In genomic region chr3:27475899-27476298, GRCm38 (mm10) we compare ENCODE assay signal across 28 mouse cellular contexts.
DNase-seq lines count a peak whose midpoint lies in the region; ATAC-seq and TF ChIP-seq lines count a peak whose summit lies in the region.
"Had no signal": no experiment of that assay in that cellular context is flagged by ENCODE, and none has a peak within 500 bp of the region (broad histone marks: within the 10 kb centered on the region; RNA-seq: fewer than 3 reads in every experiment).

No protein-coding gene starts in this region.

- H3K36me3 ChIP-seq in heart, adult 2 months (ENCODE audit: control insufficient read depth, insufficient read depth, low read length): no peaks in the 10 kb centered on the region
- H3K36me3 ChIP-seq in heart, embryonic 10.5 days: peaks cover 43% of the 10 kb centered on the region
- peaks cover 2% of the 10 kb centered on the region; the same call in 1 of the 2 replicates for H3K36me3 ChIP-seq in midbrain, postnatal 0 days (ENCODE audit: insufficient read depth, low read length)
- H3K36me3 ChIP-seq in midbrain, embryonic 15.5 days (replicated peaks): no peaks in the 10 kb centered on the region
- H3K36me3 ChIP-seq: G1E had no signal

- intact Hi-C loops in heart, adult 2 months (cut with DNase I): no loop called here
- intact Hi-C loops in left cerebral cortex, adult 2 months (cut with DNase I): loop anchor here (5.0 kb wide), 1 partner anchor 231 kb away; no protein-coding TSS in a partner anchor

- no peak overlapping the region for H3K27ac ChIP-seq in heart, adult 2 months
- no peak overlapping the region for H3K27ac ChIP-seq in heart, embryonic 10.5 days
- H3K27ac ChIP-seq in left cerebral cortex, adult 2 months: no peak overlapping the region
- no peak overlapping the region for H3K27ac ChIP-seq in midbrain, postnatal 0 days (ENCODE audit: low read depth, low read length)
- H3K27ac ChIP-seq in midbrain, embryonic 15.5 days: no peak overlapping the region
- H3K27ac ChIP-seq: embryonic facial prominence, embryonic 12.5 days; embryonic facial prominence, embryonic 15.5 days; heart, embryonic 15.5 days; hindbrain, embryonic 10.5 days; hindbrain, embryonic 13.5 days had no signal

- WGBS in heart, adult 2 months: 84% methylated on average over 7 of the region's 7 CpGs
- WGBS in heart, embryonic 10.5 days: 88% methylated on average over 7 of the region's 7 CpGs
- whole genome bisulfite sequencing in midbrain, postnatal 0 days: 61% methylated on average over 7 of the region's 7 CpGs
- WGBS in midbrain, embryonic 15.5 days: 63% methylated on average over 7 of the region's 7 CpGs

- no peak for TF ChIP-seq EP300 in heart, adult 2 months (IDR thresholded peaks at IDR 0.05; ENCODE audit: insufficient read depth, low read depth, low read length)

- H3K4me3 ChIP-seq in heart, adult 2 months: no peak overlapping the region
- H3K4me3 ChIP-seq in heart, embryonic 10.5 days: no peak overlapping the region
- H3K4me3 ChIP-seq in left cerebral cortex, adult 2 months: no peak overlapping the region
- no peak overlapping the region for H3K4me3 ChIP-seq in midbrain, postnatal 0 days (ENCODE audit: low read depth, low read length)
- no peak overlapping the region for H3K4me3 ChIP-seq in midbrain, embryonic 15.5 days
- H3K4me3 ChIP-seq: embryonic facial prominence, embryonic 12.5 days; embryonic facial prominence, embryonic 15.5 days; heart, embryonic 12.5 days; heart, embryonic 15.5 days; hindbrain, embryonic 10.5 days; hindbrain, embryonic 13.5 days had no signal

- no peak for DNase-seq in heart, adult 2 months
- DNase-seq in heart, embryonic 10.5 days (ENCODE audit: low spot score): no peak
- DNase-seq in left cerebral cortex, adult 2 months (ENCODE audit: extremely low spot score in 1 of 2, low spot score in 2 of 2): no peak
- DNase-seq in left cerebral cortex, adult 8-10 months (ENCODE audit: low spot score in 2 of 2): no peak
- DNase-seq in midbrain, postnatal 0 days (ENCODE audit: low spot score): no peak
- DNase-seq: adrenal gland, adult 2 months; adrenal gland, postnatal 14 days; B cell, adult 2 months; cerebellum, adult 11 months; cerebellum, adult 2 months; cerebellum, adult 9-11 months; cerebellum, postnatal 25 days; forebrain, postnatal 0 days; gastrocnemius, postnatal 10 days; gastrocnemius, postnatal 36 days; heart, postnatal 10 days; heart, postnatal 36 days had no signal

- TF ChIP-seq POLR2A in heart, adult 2 months (IDR thresholded peaks at IDR 0.05; ENCODE audit: insufficient read depth, low read depth, low read length): no peak

- peak; percentile 26 for TF ChIP-seq CTCF in heart, adult 2 months (IDR thresholded peaks at IDR 0.05)
- peak; percentile 16 for TF ChIP-seq CTCF in left cerebral cortex, adult 2 months (IDR thresholded peaks at IDR 0.05)
- TF ChIP-seq CTCF in midbrain, postnatal 0 days (IDR thresholded peaks at IDR 0.05): peak; percentile 32; the same call in 1 of the 2 replicates

- H3K9me3 ChIP-seq in heart, embryonic 10.5 days: 0 out of 2 replicates have a peak, but pooled peaks cover 3% of the 10 kb centered on the region
- no peaks in the 10 kb centered on the region for H3K9me3 ChIP-seq in midbrain, postnatal 0 days (ENCODE audit: low read length)
- no peaks in the 10 kb centered on the region for H3K9me3 ChIP-seq in midbrain, embryonic 15.5 days
- H3K9me3 ChIP-seq: embryonic facial prominence, embryonic 15.5 days; G1E; hindbrain, embryonic 13.5 days had no signal

- H3K9ac ChIP-seq in heart, adult 2 months (ENCODE audit: low read depth, low read length): no peak overlapping the region
- no peak overlapping the region for H3K9ac ChIP-seq in midbrain, postnatal 0 days (replicated peaks; ENCODE audit: low read length, poor library complexity, severe bottlenecking)
- no peak overlapping the region for H3K9ac ChIP-seq in midbrain, embryonic 15.5 days
- H3K9ac ChIP-seq: embryonic facial prominence, embryonic 12.5 days; embryonic facial prominence, embryonic 15.5 days; forebrain, postnatal 0 days; heart, embryonic 12.5 days; heart, embryonic 15.5 days; hindbrain, embryonic 13.5 days had no signal

- ATAC-seq in midbrain, postnatal 0 days (ENCODE audit: low FRiP score): no peak
- no peak for ATAC-seq in midbrain, embryonic 15.5 days (replicated peaks)
- ATAC-seq: forebrain, embryonic 14.5 days; forebrain, postnatal 0 days; Patski had no signal

- no peaks in the 10 kb centered on the region for H3K79me2 ChIP-seq in heart, adult 2 months (replicated peaks; ENCODE audit: control insufficient read depth, insufficient read depth, low read length)

- no peaks in the 10 kb centered on the region for H3K27me3 ChIP-seq in heart, adult 2 months (ENCODE audit: control insufficient read depth, insufficient read depth, low read length)
- no peaks in the 10 kb centered on the region for H3K27me3 ChIP-seq in heart, embryonic 10.5 days (ENCODE audit: insufficient read depth, poor library complexity, severe bottlenecking)
- no peaks in the 10 kb centered on the region for H3K27me3 ChIP-seq in midbrain, postnatal 0 days (ENCODE audit: insufficient read depth, low read length)
- H3K27me3 ChIP-seq in midbrain, embryonic 15.5 days (replicated peaks): no peaks in the 10 kb centered on the region
- H3K27me3 ChIP-seq: CH12.LX; embryonic facial prominence, embryonic 12.5 days; embryonic facial prominence, embryonic 15.5 days; heart, embryonic 12.5 days; heart, embryonic 15.5 days; hindbrain, embryonic 13.5 days; Patski had no signal

- peaks cover 4% of the 10 kb centered on the region for H3K4me1 ChIP-seq in heart, adult 2 months (ENCODE audit: control insufficient read depth, insufficient read depth, low read length)
- H3K4me1 ChIP-seq in heart, embryonic 10.5 days: peaks cover 32% of the 10 kb centered on the region
- no peaks in the 10 kb centered on the region for H3K4me1 ChIP-seq in midbrain, postnatal 0 days (ENCODE audit: insufficient read depth, low read length)
- H3K4me1 ChIP-seq in midbrain, embryonic 15.5 days: no peaks in the 10 kb centered on the region
- H3K4me1 ChIP-seq: embryonic facial prominence, embryonic 12.5 days; hindbrain, embryonic 10.5 days had no signal

- no peak overlapping the region for H3K4me2 ChIP-seq in midbrain, postnatal 0 days (ENCODE audit: low read depth, low read length, poor library complexity, severe bottlenecking)
- H3K4me2 ChIP-seq in midbrain, embryonic 15.5 days: no peak overlapping the region
- H3K4me2 ChIP-seq: embryonic facial prominence, embryonic 12.5 days; embryonic facial prominence, embryonic 15.5 days; heart, embryonic 12.5 days; heart, embryonic 15.5 days; hindbrain, embryonic 13.5 days had no signal
